28 mouse cellular contexts compared by ENCODE assay signal in genomic region chr14:78289912-78290523, GRCm38 (mm10). TPM values are rescaled to one million over a fixed set of nuclear protein-coding genes. Genes with fewer than 3 reads are reported as not detected.
DNase-seq lines count a peak whose midpoint lies in the region; ATAC-seq and TF ChIP-seq lines count a peak whose summit lies in the region.
"Had no signal": no experiment of that assay in that cellular context is flagged by ENCODE, and none has a peak within 500 bp of the region (broad histone marks: within the 10 kb centered on the region; RNA-seq: fewer than 3 reads in every experiment).

No protein-coding gene starts in this region.

- H3K4me3 ChIP-seq in ES-E14 (ENCODE audit: insufficient read depth in 1 of 2, low read depth in 1 of 2, low read length in 2 of 2, poor library complexity in 1 of 2, severe bottlenecking in 1 of 2): no peak overlapping the region
- no peak overlapping the region for H3K4me3 ChIP-seq in forebrain, embryonic 16.5 days (replicated peaks; ENCODE audit: low read length)
- H3K4me3 ChIP-seq: forebrain, embryonic 10.5 days; forebrain, embryonic 13.5 days; heart, embryonic 10.5 days; heart, embryonic 13.5 days; intestine, embryonic 15.5 days had no signal

- H3K9ac ChIP-seq in ES-E14 (ENCODE audit: insufficient read depth, low read depth, low read length, poor library complexity, severe bottlenecking): no peak overlapping the region
- H3K9ac ChIP-seq in forebrain, embryonic 16.5 days (replicated peaks; ENCODE audit: low read depth, low read length): no peak overlapping the region
- H3K9ac ChIP-seq: forebrain, embryonic 13.5 days; forebrain, postnatal 0 days; heart, embryonic 13.5 days; intestine, embryonic 15.5 days had no signal

- in situ Hi-C loops in ES-E14 (cut with MboI; ENCODE audit: low sequenced_read_pairs in 2 of 2, unreplicated experiment in 2 of 2): no loop called here

- H3K36me3 ChIP-seq in ES-E14 (ENCODE audit: control insufficient read depth, insufficient read depth, low read length, poor library complexity, severe bottlenecking): no peaks in the 10 kb centered on the region
- no peaks in the 10 kb centered on the region for H3K36me3 ChIP-seq in forebrain, embryonic 16.5 days (ENCODE audit: control insufficient read depth, insufficient read depth)
- H3K36me3 ChIP-seq: forebrain, embryonic 10.5 days; heart, embryonic 10.5 days; heart, embryonic 13.5 days; intestine, embryonic 15.5 days had no signal

- H3K9me3 ChIP-seq in ES-E14 (ENCODE audit: control insufficient read depth, insufficient read depth, low read depth, low read length): no peaks in the 10 kb centered on the region; the same call in 1 of the 2 replicates
- no peaks in the 10 kb centered on the region for H3K9me3 ChIP-seq in forebrain, embryonic 16.5 days (ENCODE audit: control insufficient read depth, low read length)
- H3K9me3 ChIP-seq: intestine, embryonic 15.5 days had no signal

- peaks cover 13 to 22% of the 10 kb centered on the region in 2 experiments for H3K4me1 ChIP-seq in ES-E14 (ENCODE audit: control insufficient read depth in 2 of 2, insufficient read depth in 2 of 2, low read length in 2 of 2, poor library complexity in 1 of 2)
- peaks cover 20% of the 10 kb centered on the region for H3K4me1 ChIP-seq in forebrain, embryonic 16.5 days (replicated peaks; ENCODE audit: control insufficient read depth, insufficient read depth, low read length)
- H3K4me1 ChIP-seq: heart, embryonic 10.5 days; heart, embryonic 13.5 days; intestine, embryonic 15.5 days had no signal

- no peaks in the 10 kb centered on the region for H3K27me3 ChIP-seq in forebrain, embryonic 16.5 days (replicated peaks; ENCODE audit: control insufficient read depth, insufficient read depth, low read length)
- H3K27me3 ChIP-seq: heart, embryonic 13.5 days; intestine, embryonic 15.5 days had no signal

- peak; percentile 82 for DNase-seq in heart, adult 11 months
- DNase-seq in heart, adult 8-10 months (ENCODE audit: low spot score): no peak
- DNase-seq in right cerebral cortex, adult 2 months (ENCODE audit: low spot score in 2 of 2): peak; percentile 31 to 40
- no peak for DNase-seq in right cerebral cortex, postnatal 14 days
- DNase-seq in ES-E14 (ENCODE audit: low read depth, low spot score): no peak
- DNase-seq in spleen, postnatal 14 days (ENCODE audit: low spot score in 2 of 2): no peak
- DNase-seq: adrenal gland, adult 8-10 months; adrenal gland, postnatal 25 days; cerebellum, adult 18-20 months; cerebellum, adult 9-10 months; cerebellum, postnatal 14 days; forebrain, postnatal 0 days; gastrocnemius, postnatal 14 days; heart, adult 18-20 months; heart, postnatal 14 days; heart, postnatal 4 days; kidney, adult 11 months had no signal

- 60% methylated on average over 9 of the region's 9 CpGs for whole genome bisulfite sequencing in forebrain, embryonic 16.5 days

- no peak overlapping the region; the same call in 1 of the 2 replicates for H3K27ac ChIP-seq in ES-E14 (ENCODE audit: insufficient read depth, low read depth, low read length, poor library complexity, severe bottlenecking)
- H3K27ac ChIP-seq in forebrain, embryonic 16.5 days (ENCODE audit: low read length): no peak overlapping the region
- H3K27ac ChIP-seq: heart, embryonic 10.5 days; heart, embryonic 13.5 days; intestine, embryonic 15.5 days had no signal

- H3K4me2 ChIP-seq in forebrain, embryonic 16.5 days (ENCODE audit: low read length): no peak overlapping the region
- H3K4me2 ChIP-seq: forebrain, embryonic 13.5 days; heart, embryonic 13.5 days; intestine, embryonic 15.5 days had no signal

- no peak for ATAC-seq in forebrain, embryonic 16.5 days
- ATAC-seq: activated CD4-positive, CD25-positive, alpha-beta regulatory T cell, adult 4 months; forebrain, embryonic 13.5 days; forebrain, postnatal 0 days; hindbrain, embryonic 16.5 days; intestine, embryonic 15.5 days had no signal

TF ChIP-seq in ES-E14, 5 proteins besides CTCF, POLR2A, EP300 and RAD21:
- TF ChIP-seq ZNF384 (IDR thresholded peaks at IDR 0.05; ENCODE audit: low read depth, low read length): peak; percentile 80; the same call in 1 of the 2 replicates
- TF ChIP-seq ZC3H11A (IDR thresholded peaks at IDR 0.05; ENCODE audit: borderline replicate concordance, low read depth, low read length): no peak

RNA-seq across cellular contexts. Expression of gene Tnfsf11, which starts 17.8 kb away (rescaled TPM):
- not detected for total RNA-seq in heart, adult 8-10 months (2022)
- total RNA-seq in ES-E14 (2012; rRNA removed): 2.9 and 11.8 TPM in 2 replicates
- 0.15 and 0.17 TPM in 2 replicates for polyA plus RNA-seq in forebrain, embryonic 16.5 days (2015; fragmentation: Nextera tagmentation; extraction: Ambion mirVana)
- total RNA-seq: adrenal gland, adult 8-10 months; adrenal gland, postnatal 25 days; gastrocnemius, adult 18-20 months; gastrocnemius, postnatal 14 days; gastrocnemius, postnatal 4 days; heart, postnatal 4 days; MEL had no signal
- polyA plus RNA-seq: hindbrain, embryonic 16.5 days had no signal

Comparison
In these comparisons a context has a peak if more than half of its experiments do, and no peak if none do; other contexts are left out.
1. DNase-seq: peak in heart, adult 11 months (single experiment) and right cerebral cortex, adult 2 months (2 of 2); none in heart, adult 8-10 months (single experiment), right cerebral cortex, postnatal 14 days (single experiment), ES-E14 (single experiment) and spleen, postnatal 14 days (0 of 2).